ENCODE assay signal across 20 mouse cellular contexts in the genomic region with DNA sequence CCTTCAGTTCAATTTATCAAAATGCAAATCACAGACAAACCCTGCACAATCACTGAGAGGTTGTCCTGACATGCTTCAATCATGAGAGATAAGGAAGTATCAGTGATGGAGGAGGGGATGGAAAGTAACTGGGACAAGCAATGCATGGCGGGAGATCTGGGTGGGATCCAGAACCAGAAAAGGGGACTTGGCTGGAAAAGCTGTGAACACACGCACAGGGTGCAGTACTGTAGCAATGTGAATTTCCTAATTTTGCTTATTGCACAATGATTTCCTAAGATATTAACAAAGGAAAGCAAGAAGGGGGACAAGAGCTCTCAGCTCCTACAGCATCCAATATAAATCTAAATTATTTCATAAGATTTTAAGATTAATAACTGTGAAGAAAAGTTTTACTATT.
DNase-seq lines count a peak whose midpoint lies in the region; ATAC-seq lines count a peak whose summit lies in the region.
"Had no signal": no experiment of that assay in that cellular context is flagged by ENCODE, and none has a peak within 500 bp of the region (broad histone marks: within the 10 kb centered on the region; RNA-seq: fewer than 3 reads in every experiment).

No protein-coding gene starts in this region.

- H3K4me1 ChIP-seq in lung, embryonic 16.5 days (replicated peaks; ENCODE audit: control insufficient read depth, insufficient read depth, low read length): no peaks in the 10 kb centered on the region
- H3K4me1 ChIP-seq in midbrain, embryonic 13.5 days (replicated peaks): peaks cover 14% of the 10 kb centered on the region
- H3K4me1 ChIP-seq: forebrain, embryonic 15.5 days; intestine, embryonic 15.5 days had no signal

- H3K27ac ChIP-seq in lung, embryonic 16.5 days (ENCODE audit: low read length): no peak overlapping the region
- H3K27ac ChIP-seq in midbrain, embryonic 13.5 days: no peak overlapping the region
- H3K27ac ChIP-seq: embryonic facial prominence, embryonic 12.5 days; forebrain, embryonic 15.5 days; heart, embryonic 10.5 days; hindbrain, embryonic 14.5 days; intestine, embryonic 15.5 days had no signal

- no peak overlapping the region for H3K4me3 ChIP-seq in lung, embryonic 16.5 days (ENCODE audit: low read length)
- no peak overlapping the region for H3K4me3 ChIP-seq in midbrain, embryonic 13.5 days (replicated peaks)
- H3K4me3 ChIP-seq: embryonic facial prominence, embryonic 12.5 days; forebrain, embryonic 15.5 days; heart, embryonic 10.5 days; intestine, embryonic 15.5 days had no signal

- WGBS in lung, embryonic 16.5 days: 66% methylated on average over 2 of the region's 2 CpGs
- 93% methylated on average over 2 of the region's 2 CpGs for WGBS in midbrain, embryonic 13.5 days

- H3K36me3 ChIP-seq in lung, embryonic 16.5 days (ENCODE audit: control insufficient read depth, insufficient read depth, low read length): no peaks in the 10 kb centered on the region
- H3K36me3 ChIP-seq in midbrain, embryonic 13.5 days: no peaks in the 10 kb centered on the region
- H3K36me3 ChIP-seq: embryonic facial prominence, embryonic 12.5 days; forebrain, embryonic 15.5 days; G1E; heart, embryonic 10.5 days; intestine, embryonic 15.5 days had no signal

- ATAC-seq in lung, embryonic 16.5 days (ENCODE audit: low read depth): 0 out of 2 replicates have a peak, but pooled peaks have one; percentile 38
- ATAC-seq in midbrain, embryonic 13.5 days: no peak
- ATAC-seq: CD4-positive, CD25-positive, alpha-beta regulatory T cell, adult 4 months; forebrain, embryonic 15.5 days; intestine, embryonic 15.5 days had no signal

- no peak overlapping the region for H3K4me2 ChIP-seq in lung, embryonic 16.5 days (ENCODE audit: low read depth, low read length)
- H3K4me2 ChIP-seq in midbrain, embryonic 13.5 days (replicated peaks): no peak overlapping the region
- H3K4me2 ChIP-seq: embryonic facial prominence, embryonic 12.5 days; forebrain, embryonic 15.5 days; hindbrain, embryonic 14.5 days; intestine, embryonic 15.5 days had no signal

- DNase-seq in cerebellum, postnatal 14 days: peak; percentile 59 to 64
- DNase-seq in cerebellum, adult 11 months: no peak
- no peak for DNase-seq in lung, postnatal 25 days (ENCODE audit: low spot score)
- peak; percentile 59 for DNase-seq in adipocyte (ENCODE audit: low spot score)
- DNase-seq in lung, postnatal 36 days: peak; percentile 15
- DNase-seq: adrenal gland, adult 2 months; cerebellum, adult 18-20 months; cerebellum, adult 9-11 months; gastrocnemius, postnatal 36 days; heart, adult 18-20 months; heart, postnatal 10 days had no signal

- no peaks in the 10 kb centered on the region for H3K27me3 ChIP-seq in lung, embryonic 16.5 days (ENCODE audit: control insufficient read depth, insufficient read depth, low read depth, low read length)
- no peaks in the 10 kb centered on the region for H3K27me3 ChIP-seq in midbrain, embryonic 13.5 days
- H3K27me3 ChIP-seq: embryonic facial prominence, embryonic 12.5 days; forebrain, embryonic 15.5 days; intestine, embryonic 15.5 days had no signal

- H3K9me3 ChIP-seq in lung, embryonic 16.5 days (ENCODE audit: control insufficient read depth, low read length): no peaks in the 10 kb centered on the region
- no peaks in the 10 kb centered on the region for H3K9me3 ChIP-seq in midbrain, embryonic 13.5 days
- H3K9me3 ChIP-seq: embryonic facial prominence, embryonic 12.5 days; forebrain, embryonic 15.5 days; G1E; heart, embryonic 10.5 days; intestine, embryonic 15.5 days had no signal

- H3K9ac ChIP-seq in lung, embryonic 16.5 days (ENCODE audit: low read length): no peak overlapping the region
- no peak overlapping the region for H3K9ac ChIP-seq in midbrain, embryonic 13.5 days (replicated peaks)
- H3K9ac ChIP-seq: embryonic facial prominence, embryonic 12.5 days; forebrain, embryonic 15.5 days; hindbrain, embryonic 14.5 days; intestine, embryonic 15.5 days had no signal

Comparison
In these comparisons a context has a peak if more than half of its experiments do, and no peak if none do; other contexts are left out.
1. DNase-seq: peak in cerebellum, postnatal 14 days (2 of 2), adipocyte (single experiment) and lung, postnatal 36 days (single experiment); none in cerebellum, adult 11 months (single experiment) and lung, postnatal 25 days (single experiment).